Mouse (Mus musculus) liver, embryonic 13.5 days (tissue): ENCODE data around the gene Exo1. TPM values are rescaled to one million over a fixed set of nuclear protein-coding genes. Genes with fewer than 3 reads are reported as not detected.
A peak's percentile ranks its signal among the peaks of the same experiment; 100 is the strongest.

Source experiments
- ATAC-seq: fragments of 200-750 bp; cut with Nextera tagmentation; 2 replicates; pipeline ENCODE4 v1.8.0; 2017; ENCODE audit warnings: low read depth, mild to moderate bottlenecking, moderate number of reproducible peaks, moderate library complexity
- DNase-seq: peaks from one replicate; pipeline ENCODE4 v3.0.0; 2022
- H3K27ac ChIP-seq: fragments of 300-500 bp; sonication (generic); 2 replicates; pipeline ENCODE4 v1.5.1; 2015; ENCODE audit warnings: moderate library complexity, mild to moderate bottlenecking, inconsistent platforms
- H3K27me3 ChIP-seq: fragments of 300-500 bp; sonication (generic); 2 replicates; pipeline ENCODE4 v1.6.1; 2015; ENCODE audit warnings: mild to moderate bottlenecking, inconsistent platforms
- H3K36me3 ChIP-seq: fragments of 300-500 bp; sonication (generic); 2 replicates; pipeline ENCODE4 v1.6.1; 2015; ENCODE audit warnings: mild to moderate bottlenecking, inconsistent platforms
- H3K4me1 ChIP-seq: fragments of 300-500 bp; sonication (generic); replicated peaks from 2 replicates; pipeline ENCODE4 v1.6.1; 2015; ENCODE audit warnings: inconsistent platforms
- H3K4me2 ChIP-seq: fragments of 300-500 bp; sonication (generic); 2 replicates; pipeline ENCODE4 v1.6.1; 2015; ENCODE audit warnings: inconsistent platforms, mild to moderate bottlenecking, moderate library complexity
- H3K4me3 ChIP-seq: fragments of 300-500 bp; sonication (generic); replicated peaks from 2 replicates; pipeline ENCODE4 v1.5.1; 2015; ENCODE audit warnings: mild to moderate bottlenecking, inconsistent platforms
- H3K9ac ChIP-seq: fragments of 300-500 bp; sonication (generic); 2 replicates; pipeline ENCODE4 v1.6.1; 2015; ENCODE audit warnings: mild to moderate bottlenecking, inconsistent platforms
- H3K9me3 ChIP-seq: fragments of 300-500 bp; sonication (generic); replicated peaks from 2 replicates; pipeline ENCODE4 v1.6.1; 2016; ENCODE audit warnings: inconsistent platforms
- WGBS: fragments of 180-500 bp; shearing (Covaris S2); methylation state at CpG from one replicate; pipeline ENCODE4 v1.1.7; 2015; ENCODE audit not compliant: insufficient replicate concordance; 5-methylcytosine and 5-hydroxymethylcytosine counted together
- polyA plus RNA-seq: library from polyadenylated mRNA; unstranded; fragments of >200 nt; fragmentation: Nextera tagmentation; extraction: Ambion mirVana; gene quantifications from 2 replicates; pipeline ENCODE4 v1.2.1, GENCODE M21; 2015

Exo1 gene
- polyA plus RNA-seq, result 55.8 and 69.8 TPM in 2 replicates

DNA sequence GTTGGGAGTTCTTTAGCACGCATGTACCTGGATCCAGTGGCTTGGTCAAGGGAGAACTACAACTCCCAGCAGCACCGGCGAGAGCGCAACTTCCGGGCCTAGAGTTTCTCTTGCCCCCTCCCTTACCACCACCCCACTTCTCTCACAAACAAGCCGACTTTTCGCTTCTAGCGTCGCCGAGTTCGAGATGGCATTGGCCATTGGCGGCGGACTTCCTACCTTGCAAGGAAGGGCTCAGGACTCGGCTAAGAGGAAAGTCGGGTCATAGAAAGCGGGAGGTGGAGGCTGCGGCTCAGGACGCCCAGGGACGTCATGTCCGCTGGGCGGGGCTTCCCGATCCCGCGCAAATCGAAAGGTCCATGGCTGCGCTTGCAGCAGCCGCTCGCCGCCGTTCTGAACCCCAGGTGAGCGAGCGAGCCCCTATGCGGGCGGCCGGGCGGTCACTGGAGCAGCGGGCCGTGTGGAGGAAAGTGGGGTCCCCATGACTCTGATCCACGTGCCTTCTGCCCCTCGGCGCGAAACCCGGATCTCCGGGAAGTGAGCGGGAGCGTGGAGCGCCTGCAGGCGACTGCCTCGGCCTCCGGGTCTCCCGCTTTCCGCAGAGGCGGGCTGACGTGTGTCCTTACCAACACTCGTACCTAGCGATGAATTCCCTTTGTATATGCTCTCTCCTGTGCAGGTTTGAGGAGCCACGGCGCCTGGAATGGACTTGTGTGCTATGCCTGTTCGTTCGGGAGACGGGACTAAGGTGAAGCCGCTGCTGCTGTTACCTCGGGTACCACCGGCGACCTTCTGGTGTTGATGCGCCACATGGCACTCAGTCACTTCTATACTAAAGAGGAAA, at the start of gene Exo1:
Gene Exo1, plus strand, starts transcription at position 129 of the 844 bp plus-strand sequence.
- peak; percentile 98 for ATAC-seq
- H3K27me3 ChIP-seq, result no peaks in the 10 kb centered on the region
- WGBS, result under 1% methylated on average over 66 of the region's 66 CpGs
- H3K4me1 ChIP-seq, result peaks cover 23% of the 10 kb centered on the region
- H3K36me3 ChIP-seq, result peaks cover 33% of the 10 kb centered on the region
- no peaks in the 10 kb centered on the region for H3K9me3 ChIP-seq
- peak within 1 kb of the TSS; percentile 69 for H3K27ac ChIP-seq
- H3K9ac ChIP-seq, result peak within 1 kb of the TSS; percentile 86
- H3K4me2 ChIP-seq, result peak within 1 kb of the TSS; percentile 78
- peak; percentile 81 for DNase-seq
- H3K4me3 ChIP-seq, result peak within 1 kb of the TSS; percentile 89

DNA sequence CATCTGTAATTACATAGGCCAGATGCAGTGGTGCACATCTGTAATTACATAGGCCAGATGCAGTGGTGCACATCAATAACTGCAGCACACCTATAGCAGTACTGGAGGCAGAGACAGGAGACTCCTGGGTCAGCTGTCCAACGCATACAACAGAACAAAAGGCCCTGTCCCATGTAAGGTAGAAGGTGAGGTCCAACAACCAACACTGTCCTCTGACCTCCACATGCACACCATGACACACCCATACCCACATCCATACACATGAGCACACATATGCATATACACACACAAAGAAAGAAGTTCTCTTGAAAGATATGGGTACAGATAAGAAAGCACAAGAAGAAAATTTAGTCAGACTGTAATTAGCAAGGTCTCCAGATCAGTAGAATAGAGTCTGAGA, 24.9 kb upstream of the Exo1 start:
- Histone ChIP-seq H3K4me1 (no peaks in the 10 kb centered on the region), H3K4me3 (no peak overlapping the region), H3K27me3 (no peaks in the 10 kb centered on the region), H3K36me3 (no peaks in the 10 kb centered on the region), H3K9ac (no peak overlapping the region), H3K9me3 (no peaks in the 10 kb centered on the region), H3K27ac (no peak overlapping the region), H3K4me2 (no peak overlapping the region)
- ATAC-seq, result no peak
- no peak for DNase-seq
- 59% methylated on average over 1 of the region's 1 CpGs for WGBS

DNA sequence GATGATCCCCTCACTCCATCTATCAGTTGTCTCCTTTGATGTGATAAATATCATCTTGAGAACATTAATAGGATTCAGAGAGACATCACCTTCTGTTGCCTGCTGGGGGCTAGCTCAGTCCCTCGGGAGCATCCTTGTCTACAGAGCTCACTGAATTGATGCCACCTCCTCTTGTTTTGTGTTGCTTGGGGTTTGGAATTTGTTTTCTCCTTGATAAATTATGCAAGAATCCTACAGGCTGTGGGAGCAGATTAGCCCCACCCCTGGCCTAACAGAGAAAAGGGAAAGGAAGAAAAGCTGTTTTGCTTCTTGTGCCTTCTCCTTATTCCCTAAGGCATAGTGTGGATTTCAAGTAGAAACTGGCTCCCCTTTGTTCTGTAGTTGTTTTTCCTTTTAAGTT, 13.3 kb upstream of the Exo1 start:
- no peaks in the 10 kb centered on the region for H3K4me1 ChIP-seq
- H3K9ac ChIP-seq, result no peak overlapping the region
- DNase-seq, result no peak
- H3K27ac ChIP-seq, result no peak overlapping the region
- H3K27me3 ChIP-seq, result no peaks in the 10 kb centered on the region
- ATAC-seq, result no peak
- no peaks in the 10 kb centered on the region for H3K36me3 ChIP-seq
- no peaks in the 10 kb centered on the region for H3K9me3 ChIP-seq
- 63% methylated on average over 1 of the region's 1 CpGs for WGBS
- H3K4me2 ChIP-seq, result no peak overlapping the region
- no peak overlapping the region for H3K4me3 ChIP-seq

DNA sequence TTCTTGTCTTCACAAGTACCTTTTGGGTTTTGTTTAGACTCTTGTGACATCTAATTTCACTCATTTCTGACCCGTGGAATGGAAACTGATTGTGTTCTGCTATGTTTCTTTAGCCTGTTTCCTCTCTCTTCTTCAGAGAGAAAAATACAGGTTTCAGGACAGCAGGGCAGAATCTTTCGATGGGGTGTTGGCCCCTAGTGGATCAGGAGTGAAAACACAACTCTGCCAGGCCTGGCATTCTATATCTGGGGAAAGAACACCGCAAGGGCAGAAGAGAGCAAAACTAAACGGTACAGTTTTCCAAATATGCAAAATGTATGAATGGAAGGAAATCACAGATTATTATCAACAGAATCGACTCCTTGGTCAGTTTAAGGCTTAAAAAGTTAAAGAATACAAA, 12.8 kb upstream of the Exo1 start:
- Histone ChIP-seq H3K4me1 (no peaks in the 10 kb centered on the region), H3K27ac (no peak overlapping the region), H3K9me3 (no peaks in the 10 kb centered on the region), H3K4me2 (no peak overlapping the region), H3K9ac (no peak overlapping the region), H3K27me3 (no peaks in the 10 kb centered on the region), H3K36me3 (no peaks in the 10 kb centered on the region), H3K4me3 (no peak overlapping the region)
- WGBS, result 26% methylated on average over 5 of the region's 5 CpGs
- DNase-seq, result no peak
- ATAC-seq, result no peak

DNA sequence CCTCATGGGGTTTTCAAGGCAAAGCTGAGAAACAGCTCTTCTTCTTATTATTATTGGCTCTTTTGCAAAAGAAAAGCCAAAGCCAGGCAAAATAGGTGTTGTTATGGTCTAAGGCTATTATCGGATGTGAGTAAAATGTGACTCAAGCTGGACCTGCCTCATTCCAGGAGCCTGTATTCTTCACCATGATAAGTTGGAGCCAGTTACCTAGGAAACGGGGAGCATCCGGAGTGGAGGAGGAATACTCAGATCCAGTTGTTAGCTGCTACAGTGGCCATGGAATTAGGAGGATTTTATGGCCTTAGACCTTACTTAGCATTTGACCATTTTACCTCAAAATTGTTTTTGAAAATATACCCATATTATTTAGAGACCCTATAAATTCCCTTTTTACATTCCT, 9.7 kb upstream of the Exo1 start:
- DNase-seq (no peak), ATAC-seq (no peak)
- Histone ChIP-seq H3K27ac (no peak overlapping the region), H3K4me2 (no peak overlapping the region), H3K9ac (no peak overlapping the region), H3K4me1 (no peaks in the 10 kb centered on the region), H3K9me3 (no peaks in the 10 kb centered on the region), H3K27me3 (no peaks in the 10 kb centered on the region), H3K4me3 (no peak overlapping the region), H3K36me3 (no peaks in the 10 kb centered on the region)
- WGBS, result 84% methylated on average over 3 of the region's 3 CpGs

DNA sequence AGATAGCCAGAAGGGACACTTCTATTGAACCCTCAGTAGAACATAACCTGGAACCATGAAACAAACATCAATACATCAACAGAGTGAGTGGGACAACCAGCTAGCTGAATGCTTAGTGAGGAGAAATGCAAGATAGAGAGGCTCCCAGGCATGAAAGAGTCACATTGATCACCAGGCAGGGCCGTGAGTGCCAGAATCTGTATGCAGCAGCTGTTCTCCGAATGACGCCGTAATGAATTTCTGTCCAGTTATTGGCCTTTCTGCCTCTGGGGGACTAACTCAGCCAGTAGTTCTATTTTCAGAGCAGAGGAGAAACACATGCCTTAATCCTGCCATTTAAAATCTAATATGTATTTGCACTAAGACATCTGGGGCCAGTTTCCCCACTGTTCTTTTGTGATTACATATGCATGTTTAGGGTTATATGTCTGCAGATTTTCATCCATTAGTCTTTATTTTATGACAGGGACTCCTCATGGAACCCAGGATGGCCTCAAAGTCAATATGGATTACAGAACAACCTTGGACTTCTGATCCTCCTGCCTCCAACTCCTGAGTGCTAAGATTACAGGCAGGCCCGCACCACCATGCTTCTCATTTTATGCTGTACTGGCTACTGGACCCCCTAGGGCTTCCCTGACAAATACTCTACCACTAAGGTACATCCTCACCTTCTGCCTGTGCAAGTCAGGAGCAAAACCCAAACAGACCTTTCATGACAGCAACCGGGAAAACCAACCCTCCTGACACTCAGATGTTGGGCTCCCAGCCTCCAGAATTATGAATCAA, 8.2 kb upstream of the Exo1 start:
- ATAC-seq (no peak), DNase-seq (no peak)
- Histone ChIP-seq H3K4me3 (no peak overlapping the region), H3K4me1 (no peaks in the 10 kb centered on the region), H3K27me3 (no peaks in the 10 kb centered on the region), H3K36me3 (no peaks in the 10 kb centered on the region), H3K9me3 (no peaks in the 10 kb centered on the region), H3K4me2 (no peak overlapping the region), H3K9ac (no peak overlapping the region), H3K27ac (no peak overlapping the region)
- 75% methylated on average over 6 of the region's 6 CpGs for WGBS

DNA sequence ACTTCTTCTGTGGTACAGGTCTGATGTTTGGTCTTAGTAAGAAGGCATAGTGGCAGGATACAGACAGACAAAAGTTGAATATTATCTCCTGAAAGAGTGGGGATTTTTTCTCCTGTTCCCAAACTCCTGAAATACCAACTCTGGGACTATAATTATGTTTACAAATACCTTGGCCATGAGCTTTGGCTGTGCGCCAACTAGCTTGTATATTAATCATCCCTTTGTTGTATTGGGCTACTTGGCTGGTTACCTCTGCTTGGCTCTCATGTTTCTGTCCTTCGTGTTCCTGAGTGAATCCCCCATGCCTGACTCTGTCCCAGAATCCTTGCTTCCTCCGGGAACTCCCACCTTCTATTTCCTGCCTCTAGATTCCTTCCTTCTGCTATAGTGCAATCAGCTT, 3.0 kb downstream of the Exo1 start:
- Histone ChIP-seq H3K27ac (no peak overlapping the region), H3K9ac (no peak overlapping the region), H3K9me3 (no peaks in the 10 kb centered on the region), H3K36me3 (peaks cover 54% of the 10 kb centered on the region), H3K27me3 (no peaks in the 10 kb centered on the region), H3K4me2 (no peak overlapping the region), H3K4me1 (peaks cover 23% of the 10 kb centered on the region), H3K4me3 (no peak overlapping the region)
- 87% methylated on average over 3 of the region's 3 CpGs for WGBS
- DNase-seq, result no peak
- ATAC-seq, result no peak

DNA sequence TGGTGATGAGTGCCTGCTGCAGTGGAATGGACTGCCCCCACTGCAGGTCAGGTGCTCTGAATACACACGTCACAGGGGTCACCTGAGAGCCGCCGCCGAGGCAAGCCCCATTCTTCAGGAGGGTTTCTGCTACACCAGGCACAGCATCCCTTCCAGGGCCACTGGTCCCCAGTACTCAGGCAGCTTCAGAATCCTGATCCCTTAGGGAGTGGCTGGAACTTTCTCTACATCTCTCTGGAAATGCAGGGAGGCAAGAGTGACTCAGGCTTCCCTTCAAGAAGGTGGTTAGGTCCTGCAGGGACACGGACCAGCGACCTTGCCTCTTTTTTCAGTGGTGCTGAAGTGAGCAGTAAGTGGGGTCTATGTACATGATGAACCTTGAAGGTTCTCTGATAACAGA, 12.9 kb downstream of the Exo1 start:
- no peaks in the 10 kb centered on the region for H3K9me3 ChIP-seq
- H3K36me3 ChIP-seq, result peaks cover 77% of the 10 kb centered on the region
- no peaks in the 10 kb centered on the region for H3K27me3 ChIP-seq
- no peak overlapping the region for H3K9ac ChIP-seq
- ATAC-seq (no peak), DNase-seq (no peak)
- no peak overlapping the region for H3K4me2 ChIP-seq
- H3K4me3 ChIP-seq, result no peak overlapping the region
- WGBS, result 86% methylated on average over 6 of the region's 6 CpGs
- no peaks in the 10 kb centered on the region for H3K4me1 ChIP-seq
- no peak overlapping the region for H3K27ac ChIP-seq

DNA sequence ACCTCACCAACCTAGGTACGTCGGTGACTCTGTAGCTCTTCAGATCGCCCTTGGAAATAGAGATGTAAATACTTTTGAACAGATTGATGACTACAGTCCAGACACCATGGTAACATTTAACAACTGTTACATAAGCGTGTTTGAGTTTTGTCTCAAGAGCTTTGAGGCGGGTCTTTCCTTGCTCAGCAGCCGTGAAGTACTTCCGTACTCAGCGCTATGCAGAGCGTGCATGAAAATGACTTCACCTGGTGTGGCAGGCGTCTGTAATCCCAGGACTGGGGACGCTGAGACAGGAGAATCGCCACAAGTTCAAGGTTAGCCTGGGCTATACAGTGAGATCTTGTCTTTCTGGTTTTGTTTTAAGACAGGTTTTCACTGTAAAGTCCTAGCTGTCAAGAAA, 13.3 kb downstream of the Exo1 start:
- Histone ChIP-seq H3K4me2 (no peak overlapping the region), H3K4me3 (no peak overlapping the region), H3K4me1 (no peaks in the 10 kb centered on the region), H3K9ac (no peak overlapping the region), H3K9me3 (no peaks in the 10 kb centered on the region), H3K27me3 (no peaks in the 10 kb centered on the region), H3K36me3 (peaks cover 77% of the 10 kb centered on the region), H3K27ac (no peak overlapping the region)
- 90% methylated on average over 12 of the region's 12 CpGs for WGBS
- DNase-seq, result no peak
- ATAC-seq, result no peak

DNA sequence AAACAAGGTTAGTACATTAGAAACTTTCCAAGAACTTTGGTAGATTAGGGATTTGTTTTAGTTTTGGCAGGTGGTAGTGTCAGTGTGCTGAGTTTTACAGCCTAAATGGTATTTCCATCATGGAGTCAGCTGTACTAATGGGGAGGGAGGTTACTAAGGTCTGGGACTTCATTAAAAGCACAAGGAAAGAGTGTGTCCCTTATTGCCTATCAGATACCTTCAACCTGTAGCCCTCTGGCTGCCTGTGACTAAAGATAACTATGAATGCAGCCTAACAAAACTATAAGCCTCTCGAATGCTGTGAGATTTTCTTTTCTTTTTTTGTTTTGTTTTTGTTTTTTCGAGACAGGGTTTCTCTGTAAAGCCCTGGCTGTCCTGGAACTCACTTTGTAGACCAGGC, 30.8 kb downstream of the Exo1 start:
- no peaks in the 10 kb centered on the region for H3K27me3 ChIP-seq
- peaks cover 41% of the 10 kb centered on the region for H3K36me3 ChIP-seq
- ATAC-seq, result no peak
- no peak overlapping the region for H3K4me3 ChIP-seq
- no peak overlapping the region for H3K4me2 ChIP-seq
- no peak overlapping the region for H3K27ac ChIP-seq
- no peak for DNase-seq
- 35% methylated on average over 2 of the region's 2 CpGs for WGBS
- H3K9ac ChIP-seq, result no peak overlapping the region
- H3K4me1 ChIP-seq, result peaks cover 14% of the 10 kb centered on the region
- no peaks in the 10 kb centered on the region for H3K9me3 ChIP-seq

DNA sequence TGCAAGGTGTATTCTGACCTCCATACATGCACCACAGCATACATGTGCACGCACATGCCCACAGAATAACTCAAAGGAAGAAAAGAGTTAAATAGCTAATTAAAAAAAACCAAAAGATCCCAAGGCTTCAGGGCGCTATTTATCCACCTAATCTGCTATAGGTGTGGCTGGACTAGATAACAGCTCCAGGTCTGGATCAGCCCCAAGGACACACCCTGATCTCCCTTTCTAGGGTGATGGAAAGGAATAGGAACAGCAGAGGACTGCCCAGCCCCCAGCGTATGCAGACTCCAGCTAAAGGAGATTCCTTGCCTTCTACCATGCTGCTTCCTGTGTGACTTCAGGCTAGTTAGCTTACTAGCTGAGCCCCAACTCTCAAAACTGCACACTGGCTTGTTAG, 31.7 kb downstream of the Exo1 start:
- no peak overlapping the region for H3K4me3 ChIP-seq

More for the DNA sequence above, 31.7 kb downstream of the Exo1 start:
- H3K27me3 ChIP-seq, result no peaks in the 10 kb centered on the region
- H3K4me1 ChIP-seq, result peaks cover 14% of the 10 kb centered on the region
- no peak overlapping the region for H3K4me2 ChIP-seq
- 67% methylated on average over 3 of the region's 3 CpGs for WGBS
- no peaks in the 10 kb centered on the region for H3K9me3 ChIP-seq
- peaks cover 32% of the 10 kb centered on the region for H3K36me3 ChIP-seq
- DNase-seq (no peak), ATAC-seq (0 out of 2 replicates have a peak, but pooled peaks have one; percentile 41)
- H3K9ac ChIP-seq, result no peak overlapping the region
- H3K27ac ChIP-seq, result no peak overlapping the region
